In the genomic region with DNA sequence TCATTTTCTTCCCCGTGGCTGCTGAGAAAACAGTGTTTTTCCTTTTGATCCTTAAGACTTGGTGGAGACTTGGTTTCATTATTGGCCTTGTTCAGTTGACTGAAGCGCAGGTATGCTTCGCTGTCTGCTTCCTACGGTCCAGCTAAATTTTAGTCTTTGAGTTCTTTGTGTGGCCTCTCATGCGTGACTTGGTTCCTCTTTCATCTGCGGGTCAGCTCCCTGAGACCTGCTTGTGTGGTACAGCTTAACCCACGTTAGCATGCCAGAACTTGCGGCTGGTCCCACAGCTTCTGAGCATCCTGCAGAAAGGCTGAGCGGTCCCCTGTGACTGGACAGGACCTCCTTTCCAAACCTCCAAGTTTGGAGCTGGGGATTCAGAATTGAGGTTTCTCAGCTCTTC, we compare ENCODE assay signal across 23 mouse cellular contexts. TPM values are rescaled to one million over a fixed set of nuclear protein-coding genes. Genes with fewer than 3 reads are reported as not detected.
DNase-seq lines count a peak whose midpoint lies in the region; ATAC-seq lines count a peak whose summit lies in the region.
"Had no signal": no experiment of that assay in that cellular context is flagged by ENCODE, and none has a peak within 500 bp of the region (broad histone marks: within the 10 kb centered on the region; RNA-seq: fewer than 3 reads in every experiment).

No protein-coding gene starts in this region.

- peak; percentile 78 for DNase-seq in A20 (ENCODE audit: low read depth, low spot score)
- peak; percentile 40 for DNase-seq in Muller cell, postnatal 12 days (ENCODE audit: inconsistent ontology term)
- DNase-seq in kidney, postnatal 36 days, result peak; percentile 45 to 49
- DNase-seq in T-cell, adult 2 months (ENCODE audit: low spot score), result no peak
- no peak for DNase-seq in forebrain, embryonic 14.5 days (ENCODE audit: low spot score)
- no peak for DNase-seq in left cerebral cortex, postnatal 25 days (ENCODE audit: low spot score in 2 of 2)
- no peak for DNase-seq in layer of hippocampus, adult 11-12 months (ENCODE audit: low spot score)
- DNase-seq: adrenal gland, postnatal 25 days; cerebellum, adult 9-10 months; gastrocnemius, postnatal 10 days; heart, postnatal 10 days; liver, postnatal 0 days; retina, postnatal 1 day; right cerebral cortex, postnatal 25 days had no signal

- H3K27me3 ChIP-seq in kidney, embryonic 15.5 days, result no peaks in the 10 kb centered on the region
- H3K27me3 ChIP-seq in forebrain, embryonic 14.5 days (replicated peaks; ENCODE audit: control insufficient read depth, insufficient read depth, low read length), result no peaks in the 10 kb centered on the region
- H3K27me3 ChIP-seq: forebrain, embryonic 15.5 days; heart, embryonic 12.5 days; limb, embryonic 12.5 days had no signal

- H3K36me3 ChIP-seq in kidney, embryonic 15.5 days, result no peaks in the 10 kb centered on the region
- peaks cover 3% of the 10 kb centered on the region; the same call in 1 of the 2 replicates for H3K36me3 ChIP-seq in forebrain, embryonic 14.5 days (ENCODE audit: control insufficient read depth, insufficient read depth, low read length)
- H3K36me3 ChIP-seq: forebrain, embryonic 15.5 days had no signal

- intact Hi-C loops in left cerebral cortex, postnatal 25 days (cut with DNase I), result loop anchor here (5.0 kb wide), 1 partner anchor 59 kb away; no protein-coding TSS in a partner anchor

- H3K27ac ChIP-seq in kidney, embryonic 15.5 days, result peak overlapping the region; percentile 37; the same call in 1 of the 2 replicates
- H3K27ac ChIP-seq in forebrain, embryonic 14.5 days (ENCODE audit: low read depth, low read length), result no peak overlapping the region
- H3K27ac ChIP-seq: forebrain, embryonic 15.5 days; limb, embryonic 12.5 days; macrophage; stomach, postnatal 0 days had no signal

- H3K4me2 ChIP-seq in kidney, embryonic 15.5 days, result peak overlapping the region; percentile 12; the same call in 1 of the 2 replicates
- no peak overlapping the region for H3K4me2 ChIP-seq in forebrain, embryonic 14.5 days (ENCODE audit: low read length)
- H3K4me2 ChIP-seq: forebrain, embryonic 15.5 days; heart, embryonic 12.5 days; limb, embryonic 12.5 days; liver, embryonic 11.5 days had no signal

- no peak overlapping the region for H3K4me3 ChIP-seq in kidney, embryonic 15.5 days (replicated peaks)
- H3K4me3 ChIP-seq in forebrain, embryonic 14.5 days (ENCODE audit: low read depth, low read length), result no peak overlapping the region
- H3K4me3 ChIP-seq: forebrain, embryonic 15.5 days; heart, embryonic 12.5 days; limb, embryonic 12.5 days had no signal

- H3K9me3 ChIP-seq in kidney, embryonic 15.5 days (replicated peaks), result no peaks in the 10 kb centered on the region
- no peaks in the 10 kb centered on the region for H3K9me3 ChIP-seq in forebrain, embryonic 14.5 days (replicated peaks; ENCODE audit: control insufficient read depth, low read length)
- H3K9me3 ChIP-seq: forebrain, embryonic 15.5 days; heart, embryonic 12.5 days; limb, embryonic 12.5 days had no signal

- peaks cover 2% of the 10 kb centered on the region; the same call in 1 of the 2 replicates for H3K4me1 ChIP-seq in kidney, embryonic 15.5 days
- no peaks in the 10 kb centered on the region for H3K4me1 ChIP-seq in forebrain, embryonic 14.5 days (ENCODE audit: control insufficient read depth, insufficient read depth, low read length)
- H3K4me1 ChIP-seq: forebrain, embryonic 15.5 days; limb, embryonic 12.5 days had no signal

- no peak overlapping the region for H3K9ac ChIP-seq in kidney, embryonic 15.5 days
- H3K9ac ChIP-seq in forebrain, embryonic 14.5 days (ENCODE audit: low read length), result no peak overlapping the region
- H3K9ac ChIP-seq: forebrain, embryonic 15.5 days; heart, embryonic 12.5 days; limb, embryonic 12.5 days; liver, postnatal 0 days had no signal

- ATAC-seq in kidney, embryonic 15.5 days (replicated peaks; ENCODE audit: low FRiP score), result no peak
- no peak for ATAC-seq in forebrain, embryonic 14.5 days
- ATAC-seq: forebrain, embryonic 15.5 days; intestine, postnatal 0 days; liver, postnatal 0 days; lung, postnatal 0 days had no signal

- 57% methylated on average over 9 of the region's 9 CpGs for WGBS in kidney, embryonic 15.5 days
- WGBS in forebrain, embryonic 14.5 days, result 68% methylated on average over 9 of the region's 9 CpGs

RNA-seq across cellular contexts. Expression of a gene that starts 14.7 kb away (rescaled TPM):
- polyA plus RNA-seq in kidney, embryonic 15.5 days (2015; fragmentation: Nextera tagmentation; extraction: Ambion mirVana), result 44.6 and 50.1 TPM in 2 replicates
- polyA plus RNA-seq in forebrain, embryonic 14.5 days (2014; fragmentation: Nextera tagmentation; extraction: Ambion mirVana), result 98.6 and 110 TPM in 2 replicates
- 10 to 100 TPM; 17.2 to 17.4 TPM for total RNA-seq in left cerebral cortex, postnatal 25 days (2021)

Comparison
In these comparisons a context has a peak if more than half of its experiments do, and no peak if none do; other contexts are left out.
1. DNase-seq: peak in A20 (single experiment), Muller cell, postnatal 12 days (single experiment) and kidney, postnatal 36 days (2 of 2); none in T-cell, adult 2 months (single experiment), forebrain, embryonic 14.5 days (single experiment), left cerebral cortex, postnatal 25 days (0 of 2) and layer of hippocampus, adult 11-12 months (single experiment).